In the genomic region with DNA sequence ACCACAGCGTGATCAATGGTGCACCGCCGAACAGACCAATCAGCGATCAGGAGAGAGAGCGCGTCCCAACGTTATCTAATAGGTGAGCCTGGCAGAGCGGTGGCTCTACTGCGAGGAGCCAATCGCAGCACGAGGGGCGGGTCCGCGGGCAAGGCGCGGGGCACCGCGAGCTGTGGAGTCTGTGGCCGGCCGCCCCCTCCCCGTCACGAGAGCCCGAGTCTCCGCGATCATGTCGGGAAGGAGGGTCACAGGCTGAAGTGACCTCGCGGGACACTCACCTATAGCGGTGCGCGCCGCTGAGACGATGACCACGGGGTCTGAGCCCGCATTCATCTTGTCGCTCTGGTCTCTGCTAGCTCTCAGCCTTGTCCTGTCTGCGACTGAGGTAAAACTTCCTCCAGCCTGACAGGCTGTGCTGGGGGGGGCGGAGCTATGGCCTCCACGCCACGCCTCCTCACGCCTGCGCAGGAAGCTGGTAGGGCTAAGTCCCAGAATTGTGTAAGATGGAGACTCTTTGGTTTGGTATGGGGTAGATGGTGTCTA, we compare ENCODE assay signal across 8 mouse cellular contexts. TPM values are rescaled to one million over a fixed set of nuclear protein-coding genes. Genes with fewer than 3 reads are reported as not detected.
DNase-seq lines count a peak whose midpoint lies in the region; ATAC-seq lines count a peak whose summit lies in the region.

Gene Acat2, minus strand, starts transcription at position 417 of the 543 bp plus-strand sequence.

- H3K4me2 ChIP-seq in heart, embryonic 14.5 days (ENCODE audit: low read length): peak within 1 kb of the TSS; percentile 76
- peak within 1 kb of the TSS; percentile 74 for H3K4me2 ChIP-seq in liver, embryonic 13.5 days
- peak within 1 kb of the TSS; percentile 94 for H3K4me2 ChIP-seq in stomach, embryonic 16.5 days (ENCODE audit: low read depth, low read length)

- under 1% methylated on average over 42 of the region's 42 CpGs for WGBS in heart, embryonic 14.5 days
- 1% methylated on average over 39 of the region's 42 CpGs for WGBS in liver, embryonic 13.5 days (ENCODE audit: insufficient replicate concordance)
- WGBS in stomach, embryonic 16.5 days: under 1% methylated on average over 42 of the region's 42 CpGs

- peak within 1 kb of the TSS; percentile 87 for H3K4me3 ChIP-seq in brown adipose tissue, adult 24 weeks (ENCODE audit: insufficient read depth, low read depth, low read length)
- H3K4me3 ChIP-seq in heart, embryonic 14.5 days (ENCODE audit: control insufficient read depth in 1 of 2, insufficient read depth in 1 of 2, low read depth in 1 of 2, low read length in 2 of 2): peak within 1 kb of the TSS; percentile 65 to 81
- peak within 1 kb of the TSS; percentile 77 for H3K4me3 ChIP-seq in liver, embryonic 13.5 days (replicated peaks)
- peak within 1 kb of the TSS; percentile 77 for H3K4me3 ChIP-seq in stomach, embryonic 16.5 days (replicated peaks; ENCODE audit: low read length)

- peak; percentile 98 for DNase-seq in CD4-positive, CD25-positive, alpha-beta regulatory T cell, adult 2 months (ENCODE audit: low read depth, low spot score)
- DNase-seq in fibroblast of lung, adult 2 months (ENCODE audit: low read depth): peak; percentile 88
- peak; percentile 95 for DNase-seq in kidney, postnatal 14 days
- DNase-seq in liver, embryonic 13.5 days: peak; percentile 91
- peak; percentile 91 for DNase-seq in neural tube, embryonic 10.5 days (ENCODE audit: extremely low spot score, low spot score)

- peak; percentile 96 for ATAC-seq in heart, embryonic 14.5 days (ENCODE audit: insufficient number of reproducible peaks, insufficient read depth, low FRiP score, low read depth)
- ATAC-seq in liver, embryonic 13.5 days (ENCODE audit: low read depth): peak; percentile 98
- peak; percentile 99 for ATAC-seq in stomach, embryonic 16.5 days (ENCODE audit: insufficient read depth, low FRiP score)

- H3K27ac ChIP-seq in brown adipose tissue, adult 24 weeks (replicated peaks; ENCODE audit: low read depth, low read length): peak within 1 kb of the TSS; percentile 41
- H3K27ac ChIP-seq in heart, embryonic 14.5 days (replicated peaks in 1 of 2; ENCODE audit: control insufficient read depth in 1 of 2, insufficient read depth in 1 of 2, low read depth in 2 of 2, low read length in 2 of 2): peak within 1 kb of the TSS; percentile 81 to 82
- H3K27ac ChIP-seq in liver, embryonic 13.5 days: peak within 1 kb of the TSS; percentile 86
- H3K27ac ChIP-seq in stomach, embryonic 16.5 days (ENCODE audit: low read length): peak within 1 kb of the TSS; percentile 88

- no peaks in the 10 kb centered on the region for H3K27me3 ChIP-seq in heart, embryonic 14.5 days (ENCODE audit: control insufficient read depth, insufficient read depth, low read length)
- no peaks in the 10 kb centered on the region for H3K27me3 ChIP-seq in liver, embryonic 13.5 days
- no peaks in the 10 kb centered on the region for H3K27me3 ChIP-seq in stomach, embryonic 16.5 days (ENCODE audit: control insufficient read depth, insufficient read depth, low read length)

- peak within 1 kb of the TSS; percentile 68 for H3K9ac ChIP-seq in heart, embryonic 14.5 days (ENCODE audit: low read length)
- H3K9ac ChIP-seq in liver, embryonic 13.5 days: peak within 1 kb of the TSS; percentile 78
- peak within 1 kb of the TSS; percentile 79 for H3K9ac ChIP-seq in stomach, embryonic 16.5 days (ENCODE audit: low read length)

- H3K4me1 ChIP-seq in brown adipose tissue, adult 24 weeks (ENCODE audit: control insufficient read depth, insufficient read depth, insufficient read length, low read length): peaks cover 4% of the 10 kb centered on the region; the same call in 1 of the 2 replicates
- no peaks in the 10 kb centered on the region for H3K4me1 ChIP-seq in heart, embryonic 14.5 days (ENCODE audit: control insufficient read depth in 2 of 2, insufficient read depth in 2 of 2, low read length in 2 of 2)
- peaks cover 20% of the 10 kb centered on the region for H3K4me1 ChIP-seq in liver, embryonic 13.5 days (replicated peaks)
- peaks cover 5% of the 10 kb centered on the region for H3K4me1 ChIP-seq in stomach, embryonic 16.5 days (ENCODE audit: control insufficient read depth, insufficient read depth, low read length)

- no peaks in the 10 kb centered on the region for H3K9me3 ChIP-seq in heart, embryonic 14.5 days (ENCODE audit: control insufficient read depth, low read length)
- no peaks in the 10 kb centered on the region for H3K9me3 ChIP-seq in liver, embryonic 13.5 days (replicated peaks)
- no peaks in the 10 kb centered on the region for H3K9me3 ChIP-seq in stomach, embryonic 16.5 days (replicated peaks; ENCODE audit: control insufficient read depth, low read length)

- peaks cover 5% of the 10 kb centered on the region; the same call in 1 of the 2 replicates for H3K36me3 ChIP-seq in heart, embryonic 14.5 days (ENCODE audit: control insufficient read depth, insufficient read depth, low read length)
- peaks cover 21% of the 10 kb centered on the region for H3K36me3 ChIP-seq in liver, embryonic 13.5 days
- H3K36me3 ChIP-seq in stomach, embryonic 16.5 days (ENCODE audit: control insufficient read depth, insufficient read depth, low read length): peaks cover 3% of the 10 kb centered on the region; the same call in 1 of the 2 replicates

RNA-seq across cellular contexts. Expression of gene Acat2, which starts in this region (rescaled TPM):
- polyA plus RNA-seq in brown adipose tissue, adult 24 weeks (2012; ENCODE audit: insufficient read depth, insufficient read length, missing spikeins): 236 TPM in 2 replicates
- 22.8 and 25.6 TPM in 2 replicates for polyA plus RNA-seq in heart, embryonic 14.5 days (2014; fragmentation: Nextera tagmentation; extraction: Ambion mirVana)
- polyA plus RNA-seq in liver, embryonic 13.5 days (2015; fragmentation: Nextera tagmentation; extraction: Ambion mirVana): 87.7 and 104 TPM in 2 replicates
- 137 TPM in 2 replicates for polyA plus RNA-seq in stomach, embryonic 16.5 days (2015; fragmentation: Nextera tagmentation; extraction: Ambion mirVana)

Comparison
In these comparisons a context has a peak if more than half of its experiments do, and no peak if none do; other contexts are left out.
1. Peak in every context shown above with its lines: DNase-seq, ATAC-seq, H3K4me3 ChIP-seq and H3K27ac ChIP-seq.